Mouse (Mus musculus) megakaryocyte-erythroid progenitor cell, adult 5-6 weeks (primary cell): Measurements from ENCODE around the gene Nfia. TPM values are rescaled to one million over a fixed set of nuclear protein-coding genes. Genes with fewer than 3 reads are reported as not detected.

Experiments
- ATAC-seq: replicated peaks from 2 replicates; pipeline ENCODE4 v1.8.0; 2016; ENCODE audit warnings: mild to moderate bottlenecking, inconsistent platforms; ENCODE audit not compliant: severe bottlenecking, poor library complexity, low FRiP score, low TSS enrichment
- total RNA-seq, 2 experiments: library from RNA; stranded (forward) in 1 of 2; stranded (reverse) in 1 of 2; fragments of 200-1000, 215-1000 nt in 1 of 2; fragments of >200 nt in 1 of 2; fragmentation: Nextera tagmentation in 1 of 2; gene quantifications; 2 replicates each; pipeline ENCODE4 v1.2.3; 2014 to 2017

Nfia gene
- total RNA-seq, 2 experiments from 2014 or later, result 33.0 to 212 TPM

GRCm38 (mm10) chr4:98003323-98004107, 231.0 kb downstream of the Nfia start:
- ATAC-seq, result no peak

GRCm38 (mm10) chr4:98004108-98004625, 231.6 kb downstream of the Nfia start:
- no peak for ATAC-seq

GRCm38 (mm10) chr4:98004986-98005385, 232.5 kb downstream of the Nfia start:
- no peak for ATAC-seq

- no peak for ATAC-seq
Observed at GRCm38 (mm10) chr4:98008814-98009368, 236.4 kb downstream of the Nfia start.

- ATAC-seq, result no peak
Observed at GRCm38 (mm10) chr4:98009966-98010365, 237.4 kb downstream of the Nfia start.

- no peak for ATAC-seq
Observed at GRCm38 (mm10) chr4:98019811-98020210, 247.3 kb downstream of the Nfia start.

- no peak for ATAC-seq
Observed at GRCm38 (mm10) chr4:98020836-98021235, 248.3 kb downstream of the Nfia start.

- ATAC-seq, result no peak
Observed at GRCm38 (mm10) chr4:98023245-98023792, 250.8 kb downstream of the Nfia start.

- ATAC-seq, result no peak
Observed at GRCm38 (mm10) chr4:98027412-98027811, 254.9 kb downstream of the Nfia start.

- ATAC-seq, result no peak
Observed at GRCm38 (mm10) chr4:98031871-98032270, 259.3 kb downstream of the Nfia start.

GRCm38 (mm10) chr4:98032332-98032731, 259.8 kb downstream of the Nfia start:
- ATAC-seq, result no peak

GRCm38 (mm10) chr4:98039095-98039494, 266.6 kb downstream of the Nfia start:
- ATAC-seq, result no peak

- ATAC-seq, result peak; percentile 47; the same call in 1 of the 2 replicates
Observed at GRCm38 (mm10) chr4:98040179-98040578, 267.6 kb downstream of the Nfia start.

- no peak for ATAC-seq
Observed at GRCm38 (mm10) chr4:98044611-98045010, 272.1 kb downstream of the Nfia start.

GRCm38 (mm10) chr4:98047369-98047768, 274.8 kb downstream of the Nfia start:
- no peak for ATAC-seq

GRCm38 (mm10) chr4:98049584-98049983, 277.1 kb downstream of the Nfia start:
- ATAC-seq, result no peak

- no peak for ATAC-seq
Observed at GRCm38 (mm10) chr4:98050003-98050620, 277.6 kb downstream of the Nfia start.

GRCm38 (mm10) chr4:98050781-98051180, 278.2 kb downstream of the Nfia start:
- ATAC-seq, result no peak

GRCm38 (mm10) chr4:98051326-98051725, 278.8 kb downstream of the Nfia start:
- ATAC-seq, result no peak

- ATAC-seq, result no peak
Observed at GRCm38 (mm10) chr4:98055036-98055435, 282.5 kb downstream of the Nfia start.
